Mouse (Mus musculus) lung, postnatal 4 days (tissue): ENCODE measurements around the gene Fbxo44.
"Not testable (repeated sequence)": the region's sequence is repeated elsewhere in the genome, so short reads cannot be mapped to it uniquely, and the experiment has no call there.

Source experiments
- DNase-seq, 2 experiments: peaks; one replicate each; pipeline ENCODE4 v3.0.0; 2021

The Fbxo44 gene

GRCm38 (mm10) chr4:148160436-148161390, at the start of gene Fbxo44, which contains the start of gene Fbxo2:
Gene Fbxo44 (minus strand): TSS chr4:148160482.
Gene Fbxo2 (plus strand): TSS chr4:148160621.
- DNase-seq: peak in 1 of 2 experiments; percentile 51

GRCm38 (mm10) chr4:148204873-148205232, 44.6 kb upstream of the Fbxo44 start:
- no peak for DNase-seq

GRCm38 (mm10) chr4:148204061-148204872, 44.0 kb upstream of the Fbxo44 start:
- DNase-seq: no peak

- no peak for DNase-seq
Measured at GRCm38 (mm10) chr4:148203557-148203956, 43.3 kb upstream of the Fbxo44 start.

- no peak for DNase-seq
Measured at GRCm38 (mm10) chr4:148198721-148199120, 38.4 kb upstream of the Fbxo44 start.

- no peak for DNase-seq
Measured at GRCm38 (mm10) chr4:148194400-148194799, 34.1 kb upstream of the Fbxo44 start.

GRCm38 (mm10) chr4:148192707-148193245, 32.5 kb upstream of the Fbxo44 start:
- DNase-seq: no peak

GRCm38 (mm10) chr4:148188767-148189166, 28.5 kb upstream of the Fbxo44 start:
- not testable (repeated sequence) for DNase-seq

GRCm38 (mm10) chr4:148185819-148186218, 25.5 kb upstream of the Fbxo44 start:
- DNase-seq: no peak

- no peak for DNase-seq
Measured at GRCm38 (mm10) chr4:148184564-148184963, 24.3 kb upstream of the Fbxo44 start.

GRCm38 (mm10) chr4:148182363-148182762, 22.1 kb upstream of the Fbxo44 start:
- DNase-seq: no peak

GRCm38 (mm10) chr4:148181483-148181882, 21.2 kb upstream of the Fbxo44 start:
- DNase-seq: no peak

- DNase-seq: no peak
Measured at GRCm38 (mm10) chr4:148177716-148178115, 17.4 kb upstream of the Fbxo44 start.

- not testable (repeated sequence) for DNase-seq
Measured at GRCm38 (mm10) chr4:148176603-148177002, 16.3 kb upstream of the Fbxo44 start.

GRCm38 (mm10) chr4:148174495-148174862, 14.2 kb upstream of the Fbxo44 start:
- DNase-seq: no peak

- DNase-seq: no peak
Measured at GRCm38 (mm10) chr4:148173811-148174494, 13.7 kb upstream of the Fbxo44 start.

GRCm38 (mm10) chr4:148171261-148171660, 11.0 kb upstream of the Fbxo44 start:
- DNase-seq: no peak

GRCm38 (mm10) chr4:148170842-148171241, 10.6 kb upstream of the Fbxo44 start:
- DNase-seq: peak in 1 of 2 experiments; percentile 52

- no peak for DNase-seq
Measured at GRCm38 (mm10) chr4:148169586-148169985, 9.3 kb upstream of the Fbxo44 start.

GRCm38 (mm10) chr4:148168287-148168686, 8.0 kb upstream of the Fbxo44 start:
- peak; percentile 47 to 68 for DNase-seq

- peak; percentile 43 to 79 for DNase-seq
Measured at GRCm38 (mm10) chr4:148166986-148167385, 6.7 kb upstream of the Fbxo44 start.

GRCm38 (mm10) chr4:148166431-148166830, 6.1 kb upstream of the Fbxo44 start:
- DNase-seq: no peak

- no peak for DNase-seq
Measured at GRCm38 (mm10) chr4:148165551-148165950, 5.3 kb upstream of the Fbxo44 start.
